Mouse (Mus musculus) ES-Bruce4 (cell line): ENCODE measurements around the gene Mgat5. TPM values are rescaled to one million over a fixed set of nuclear protein-coding genes. Genes with fewer than 3 reads are reported as not detected.

Source experiments
- H3K27ac ChIP-seq: 2 replicates; pipeline ENCODE4 v1.5.1; 2012; ENCODE audit warnings: low read length, inconsistent platforms; ENCODE audit not compliant: insufficient read depth
- H3K27me3 ChIP-seq: 2 replicates; pipeline ENCODE4 v1.6.1; 2012; ENCODE audit warnings: mild to moderate bottlenecking, low read length, inconsistent platforms; ENCODE audit not compliant: control insufficient read depth, poor library complexity, insufficient read depth, severe bottlenecking
- H3K36me3 ChIP-seq: 2 replicates; pipeline ENCODE4 v1.6.1; 2012; ENCODE audit warnings: inconsistent platforms, mild to moderate bottlenecking, low read length, moderate library complexity; ENCODE audit not compliant: control insufficient read depth, poor library complexity, insufficient read depth, severe bottlenecking
- H3K4me1 ChIP-seq: one replicate; pipeline ENCODE4 v1.8.1; 2011; ENCODE audit warnings: low read length; ENCODE audit not compliant: control insufficient read depth, insufficient read depth
- H3K4me3 ChIP-seq: 2 replicates; pipeline ENCODE4 v1.5.1; 2011; ENCODE audit warnings: low read depth, mild to moderate bottlenecking, low read length
- H3K9ac ChIP-seq: 2 replicates; pipeline ENCODE4 v1.6.1; 2012; ENCODE audit warnings: low read depth, mild to moderate bottlenecking, inconsistent platforms; ENCODE audit not compliant: poor library complexity, severe bottlenecking
- H3K9me3 ChIP-seq: replicated peaks from 2 replicates; pipeline ENCODE4 v1.6.1; 2012; ENCODE audit warnings: mild to moderate bottlenecking, low read length, inconsistent platforms; ENCODE audit not compliant: control insufficient read depth, poor library complexity, insufficient read depth, severe bottlenecking
- CTCF ChIP-seq: IDR thresholded peaks from one replicate; pipeline ENCODE4 v1.8.1; 2011; ENCODE audit warnings: low read depth, low read length
- EP300 ChIP-seq: IDR thresholded peaks from 2 replicates; pipeline ENCODE4 v1.6.1; 2011; ENCODE audit warnings: low read depth, low read length; ENCODE audit not compliant: insufficient read depth
- POLR2A ChIP-seq: IDR thresholded peaks from one replicate; pipeline ENCODE4 v1.8.1; 2011; ENCODE audit warnings: low read length; ENCODE audit not compliant: insufficient read depth
- polyA plus RNA-seq: library from polyadenylated mRNA; stranded (reverse); fragments of >200 nt; gene quantifications from 2 replicates; pipeline ENCODE4 v1.2.4, GENCODE M21; 2011; ENCODE audit warnings: low read depth; ENCODE audit not compliant: missing spikeins, insufficient read depth, insufficient read length

Mgat5 gene
- polyA plus RNA-seq, 1 experiment = 9.9 TPM

- Histone ChIP-seq H3K27ac (no peak overlapping the region), H3K4me3 (peak overlapping the region; percentile 98), H3K9me3 (no peaks in the 10 kb centered on the region), H3K9ac (peak overlapping the region; percentile 84), H3K4me1 (peaks cover 2% of the 10 kb centered on the region), H3K27me3 (no peaks in the 10 kb centered on the region), H3K36me3 (no peaks in the 10 kb centered on the region)
- TF ChIP-seq CTCF = no peak
- no peak for TF ChIP-seq EP300
- TF ChIP-seq POLR2A = no peak
These were observed 745 bp downstream of the Mgat5 start for GRCm38 (mm10) chr1:127205501-127206019.

DNA sequence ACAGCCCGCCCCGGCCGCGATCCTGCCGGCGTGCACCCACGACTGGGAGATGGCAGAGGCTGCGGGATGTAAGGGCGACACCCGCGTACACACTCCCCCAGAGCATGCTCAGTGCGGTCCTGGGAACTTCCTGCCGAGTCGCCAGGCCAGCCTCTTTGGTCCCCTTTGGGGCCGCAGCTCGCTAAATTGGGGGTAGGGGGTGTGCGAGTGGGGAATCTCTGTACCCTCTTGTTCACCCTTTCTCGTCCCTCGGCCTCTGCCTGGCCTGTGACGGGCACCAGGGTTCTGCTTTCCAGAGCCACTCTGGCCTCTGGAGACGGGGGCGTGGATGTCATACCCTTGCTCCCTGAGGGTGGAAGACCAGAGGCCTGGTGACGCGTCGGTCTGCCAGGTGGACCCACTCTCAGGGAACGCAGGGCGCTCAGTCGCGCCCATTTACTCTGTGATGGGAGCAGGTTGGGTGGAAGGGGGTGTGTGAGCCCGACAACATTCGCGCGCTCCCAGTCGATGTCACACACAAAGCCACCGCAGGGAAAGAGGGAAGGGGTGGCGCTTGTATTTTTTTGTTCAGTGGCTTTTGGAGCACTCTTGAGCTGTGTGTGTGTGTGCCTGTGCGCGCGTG is 1.3 kb downstream of the Mgat5 start:
- Histone ChIP-seq H3K9ac (peak overlapping the region; percentile 84), H3K36me3 (no peaks in the 10 kb centered on the region), H3K4me1 (peaks cover 2% of the 10 kb centered on the region), H3K9me3 (no peaks in the 10 kb centered on the region), H3K27me3 (no peaks in the 10 kb centered on the region), H3K27ac (no peak overlapping the region), H3K4me3 (peak overlapping the region; percentile 98)
- TF ChIP-seq CTCF (no peak), EP300 (no peak), POLR2A (no peak)

DNA sequence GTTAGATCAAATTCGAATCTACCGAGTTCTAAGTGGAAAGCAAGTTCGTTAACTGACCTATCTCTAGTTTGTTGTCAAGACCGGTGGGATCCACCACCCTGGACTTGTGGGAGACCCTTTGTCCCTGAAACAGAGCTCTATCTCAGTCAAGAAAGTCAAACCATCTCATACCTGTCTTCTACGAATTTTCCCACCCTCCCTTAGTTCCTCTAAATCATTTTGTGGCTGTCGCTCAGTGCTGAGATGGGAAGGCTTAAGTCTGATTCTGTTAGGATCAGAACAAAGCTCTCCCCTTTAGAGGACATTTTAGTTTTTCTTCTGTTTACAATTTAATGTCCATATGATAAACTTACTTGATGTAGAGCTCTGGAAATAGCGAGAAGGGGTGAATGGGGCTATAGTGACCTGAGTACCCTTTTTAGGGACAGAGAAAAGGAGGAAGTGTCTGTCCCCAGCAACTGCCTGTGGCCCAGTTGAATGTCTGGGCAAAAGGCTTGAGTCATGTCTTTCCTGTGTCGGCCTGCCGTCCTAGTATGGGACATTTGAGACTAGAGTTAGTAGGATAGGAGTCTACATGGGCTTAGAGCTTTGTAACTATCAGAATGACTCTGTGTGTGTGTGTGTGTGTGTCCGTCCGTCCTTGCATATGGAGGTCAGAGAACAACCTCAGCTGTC is 2.2 kb downstream of the Mgat5 start:
- Histone ChIP-seq H3K9me3 (no peaks in the 10 kb centered on the region), H3K27me3 (no peaks in the 10 kb centered on the region), H3K27ac (no peak overlapping the region), H3K4me1 (peaks cover 2% of the 10 kb centered on the region), H3K4me3 (no peak overlapping the region), H3K9ac (no peak overlapping the region), H3K36me3 (no peaks in the 10 kb centered on the region)
- TF ChIP-seq POLR2A (no peak), CTCF (no peak), EP300 (no peak)

- Histone ChIP-seq H3K9me3 (no peaks in the 10 kb centered on the region), H3K36me3 (no peaks in the 10 kb centered on the region), H3K9ac (no peak overlapping the region), H3K27ac (no peak overlapping the region), H3K27me3 (no peaks in the 10 kb centered on the region), H3K4me3 (no peak overlapping the region), H3K4me1 (peaks cover 2% of the 10 kb centered on the region)
- no peak for TF ChIP-seq EP300
- TF ChIP-seq POLR2A = no peak
These were observed 3.4 kb downstream of the Mgat5 start for GRCm38 (mm10) chr1:127208167-127208566.

DNA sequence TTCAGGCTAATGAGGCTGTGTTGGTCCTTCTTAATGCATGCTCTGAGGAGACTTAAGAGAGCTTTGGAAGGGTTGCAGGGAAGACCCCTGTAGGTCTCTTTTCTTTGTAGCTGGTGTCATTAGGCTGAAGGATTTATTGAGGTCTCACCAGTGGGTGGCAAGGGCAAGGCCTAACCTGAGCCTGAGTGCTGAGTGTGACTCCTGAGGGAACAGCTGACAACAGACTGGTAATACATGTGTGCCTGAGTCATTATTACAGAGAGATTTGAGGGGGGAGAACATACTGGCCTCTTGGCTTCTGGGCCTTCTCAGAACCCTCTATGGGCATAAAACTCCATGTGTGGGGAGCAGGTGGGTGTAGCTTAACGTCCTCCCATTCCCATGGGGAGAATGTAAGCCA is 8.0 kb downstream of the Mgat5 start:
- H3K36me3 ChIP-seq = no peaks in the 10 kb centered on the region
- H3K9ac ChIP-seq = no peak overlapping the region
- TF ChIP-seq CTCF = no peak
- TF ChIP-seq EP300 = no peak
- TF ChIP-seq POLR2A = no peak
- no peak overlapping the region for H3K4me3 ChIP-seq
- no peaks in the 10 kb centered on the region for H3K27me3 ChIP-seq
- no peaks in the 10 kb centered on the region for H3K4me1 ChIP-seq
- no peak overlapping the region for H3K27ac ChIP-seq
- H3K9me3 ChIP-seq = no peaks in the 10 kb centered on the region

DNA sequence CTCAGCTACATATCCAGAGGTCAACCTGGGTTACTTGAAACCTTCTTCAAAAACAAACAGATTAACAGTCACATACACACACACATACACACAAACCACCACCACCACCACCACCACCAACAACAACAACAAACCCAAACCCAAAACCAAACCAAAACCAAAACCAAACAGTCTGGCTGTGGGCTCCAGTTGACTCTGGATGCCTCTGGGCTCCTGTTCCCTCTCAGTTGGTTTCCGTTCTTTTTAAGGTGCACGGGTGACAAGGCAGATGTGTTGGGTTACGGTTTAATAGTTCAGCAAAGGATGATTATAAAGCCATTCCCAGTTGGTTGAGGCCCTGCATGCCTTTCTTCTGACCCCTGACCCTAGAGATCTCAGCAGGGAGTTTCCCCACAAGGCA is 8.6 kb downstream of the Mgat5 start:
- Histone ChIP-seq H3K36me3 (no peaks in the 10 kb centered on the region), H3K27me3 (no peaks in the 10 kb centered on the region), H3K27ac (no peak overlapping the region), H3K4me1 (no peaks in the 10 kb centered on the region), H3K4me3 (no peak overlapping the region), H3K9me3 (no peaks in the 10 kb centered on the region), H3K9ac (no peak overlapping the region)
- no peak for TF ChIP-seq EP300
- TF ChIP-seq POLR2A = no peak
- no peak for TF ChIP-seq CTCF
